Mouse (Mus musculus) CH12.LX (cell line): ENCODE data around the gene Gnptab. TPM values are rescaled to one million over a fixed set of nuclear protein-coding genes. Genes with fewer than 3 reads are reported as not detected.
A peak's percentile ranks its signal among the peaks of the same experiment; 100 is the strongest.

Experiments
- DNase-seq: peaks from one replicate; pipeline ENCODE4 v3.0.0-alpha.2; 2013; ENCODE audit errors: extremely low read depth
- H3K27ac ChIP-seq: 2 replicates; pipeline ENCODE4 v1.5.1; 2012; ENCODE audit warnings: low read depth, mild to moderate bottlenecking, control low read depth, moderate library complexity; ENCODE audit not compliant: insufficient read depth
- H3K27me3 ChIP-seq: replicated peaks from 2 replicates; pipeline ENCODE3; 2012; ENCODE audit warnings: inconsistent platforms
- H3K36me3 ChIP-seq, 2 experiments: replicated peaks in 1 of 2; 2 replicates each; pipeline versions ENCODE3 to v1.6.1; 2012; ENCODE audit warnings: inconsistent platforms in 1 of 2, low read length in 1 of 2, mild to moderate bottlenecking in 1 of 2, mixed read lengths in 1 of 2, moderate library complexity in 1 of 2; ENCODE audit not compliant: control insufficient read depth in 1 of 2, insufficient read depth in 1 of 2
- H3K4me1 ChIP-seq, 2 experiments: 2 replicates each; pipeline ENCODE4 v1.6.1; 2012; ENCODE audit warnings: inconsistent platforms in 1 of 2, moderate library complexity in 1 of 2; ENCODE audit not compliant: insufficient read depth in 2 of 2, control insufficient read depth in 1 of 2
- H3K4me2 ChIP-seq: 2 replicates; pipeline ENCODE4 v1.6.1; 2012; ENCODE audit warnings: low read depth, mild to moderate bottlenecking, control low read depth; ENCODE audit not compliant: poor library complexity, insufficient read depth, severe bottlenecking
- H3K4me3 ChIP-seq, 3 experiments: fragments of 150-350 bp in 1 of 3; sonication (generic) in 1 of 3; replicated peaks in 1 of 3; 2 replicates each; pipeline versions ENCODE3 to v1.5.1; 2011 to 2012; ENCODE audit warnings: low read depth in 2 of 3, low read length in 2 of 3, mild to moderate bottlenecking in 2 of 3, moderate library complexity in 2 of 3, control low read depth in 1 of 3, improper control_type of control experiment in 1 of 3, inconsistent platforms in 1 of 3, mixed read lengths in 1 of 3; ENCODE audit not compliant: poor library complexity in 1 of 3
- H3K79me2 ChIP-seq: replicated peaks from 2 replicates; pipeline ENCODE4 v1.6.1; 2012; ENCODE audit warnings: mild to moderate bottlenecking, moderate library complexity; ENCODE audit not compliant: control insufficient read depth, poor library complexity, insufficient read depth, severe bottlenecking; ENCODE audit errors: extremely low read depth
- H3K9ac ChIP-seq: 2 replicates; pipeline ENCODE4 v1.6.1; 2012; ENCODE audit warnings: low read depth, mild to moderate bottlenecking, control low read depth, moderate library complexity; ENCODE audit not compliant: insufficient read depth
- H3K9me3 ChIP-seq: replicated peaks from 2 replicates; pipeline ENCODE3; 2012; ENCODE audit warnings: low read length, inconsistent platforms, mixed read lengths
- BHLHE40 ChIP-seq: IDR thresholded peaks from 2 replicates; pipeline ENCODE4 v1.6.1; 2011; ENCODE audit warnings: mild to moderate bottlenecking, low read depth, low read length, improper control_type of control experiment
- CTCF ChIP-seq, 2 experiments: IDR thresholded peaks in 1 of 2; conservative IDR thresholded peaks in 1 of 2; 2 replicates each; pipeline ENCODE4 v1.5.1; 2011 to 2012; ENCODE audit warnings: low read depth in 2 of 2, low read length in 2 of 2, improper control_type of control experiment in 1 of 2, inconsistent platforms in 1 of 2, mild to moderate bottlenecking in 1 of 2, moderate library complexity in 1 of 2
- ELF1 ChIP-seq: IDR thresholded peaks from 2 replicates; pipeline ENCODE4 v1.6.1; 2014; ENCODE audit warnings: low read depth, mild to moderate bottlenecking, inconsistent platforms, low read length, improper control_type of control experiment
- ETS1 ChIP-seq: conservative IDR thresholded peaks from 2 replicates; pipeline ENCODE4 v1.6.1; 2012; ENCODE audit warnings: low read depth, mild to moderate bottlenecking, inconsistent platforms, low read length, improper control_type of control experiment, moderate library complexity
- IRF4 ChIP-seq: IDR thresholded peaks from 2 replicates; pipeline ENCODE4 v1.6.1; 2014; ENCODE audit warnings: low read depth, mild to moderate bottlenecking, inconsistent platforms, low read length, improper control_type of control experiment
- MAFK ChIP-seq: IDR thresholded peaks from 2 replicates; pipeline ENCODE4 v1.6.1; 2011; ENCODE audit warnings: low read length, improper control_type of control experiment; ENCODE audit not compliant: insufficient replicate concordance
- MAX ChIP-seq: IDR thresholded peaks from 2 replicates; pipeline ENCODE4 v1.6.1; 2011; ENCODE audit warnings: low read length, improper control_type of control experiment
- MEF2A ChIP-seq: IDR thresholded peaks from 2 replicates; pipeline ENCODE4 v1.6.1; 2014; ENCODE audit warnings: low read depth, mild to moderate bottlenecking, inconsistent platforms, low read length, improper control_type of control experiment, borderline replicate concordance
- MXI1 ChIP-seq: IDR thresholded peaks from 2 replicates; pipeline ENCODE4 v1.6.1; 2011; ENCODE audit warnings: mild to moderate bottlenecking, low read depth, low read length, improper control_type of control experiment
- NELFE ChIP-seq: IDR thresholded peaks from 2 replicates; pipeline ENCODE4 v1.6.1; 2011; ENCODE audit warnings: low read depth, low read length, improper control_type of control experiment
- NRF1 ChIP-seq: IDR thresholded peaks from 2 replicates; pipeline ENCODE4 v1.6.1; 2014; ENCODE audit warnings: low read depth, mild to moderate bottlenecking, inconsistent platforms, low read length, improper control_type of control experiment, moderate library complexity
- PAX5 ChIP-seq: IDR thresholded peaks from 2 replicates; pipeline ENCODE4 v1.6.1; 2012; ENCODE audit warnings: low read length, inconsistent platforms, mixed read lengths
- POLR2A ChIP-seq: IDR thresholded peaks from 2 replicates; pipeline ENCODE4 v1.6.1; 2011; ENCODE audit warnings: low read depth, mild to moderate bottlenecking, improper control_type of control experiment, low read length
- RAD21 ChIP-seq: IDR thresholded peaks from 2 replicates; pipeline ENCODE4 v1.6.1; 2011; ENCODE audit warnings: low read depth, mild to moderate bottlenecking, low read length, improper control_type of control experiment, moderate library complexity
- SIN3A ChIP-seq: IDR thresholded peaks from 2 replicates; pipeline ENCODE4 v1.6.1; 2012; ENCODE audit warnings: low read length, improper control_type of control experiment, inconsistent platforms
- SMC3 ChIP-seq: IDR thresholded peaks from 2 replicates; pipeline ENCODE4 v1.6.1; 2011; ENCODE audit warnings: low read depth, low read length, improper control_type of control experiment
- TCF12 ChIP-seq: IDR thresholded peaks from 2 replicates; pipeline ENCODE4 v1.6.1; 2014; ENCODE audit warnings: low read depth, mild to moderate bottlenecking, inconsistent platforms, low read length, improper control_type of control experiment
- UBTF ChIP-seq: IDR thresholded peaks from 2 replicates; pipeline ENCODE4 v1.6.1; 2012; ENCODE audit warnings: low read depth, mild to moderate bottlenecking, inconsistent platforms, low read length, improper control_type of control experiment, moderate library complexity
- ZC3H11A ChIP-seq: IDR thresholded peaks from 2 replicates; pipeline ENCODE4 v1.6.1; 2012; ENCODE audit warnings: low read depth, mild to moderate bottlenecking, inconsistent platforms, low read length, improper control_type of control experiment
- ZKSCAN1 ChIP-seq: IDR thresholded peaks from 2 replicates; pipeline ENCODE4 v1.6.1; 2012; ENCODE audit warnings: low read depth, inconsistent platforms, low read length, improper control_type of control experiment, borderline replicate concordance
- dilution Hi-C: fragments of 300-500 bp; cut with MboI; formaldehyde crosslinking; loops from 2 replicates; pipeline ENCODE4 v1.14.3; 2020; ENCODE audit warnings: low sequenced_read_pairs; ENCODE audit not compliant: extremely low pct_unique_long_range_greater_than_20kb, extremely low pct_ligation_motif_present
- in situ Hi-C: fragments of 300-500 bp; cut with MboI; formaldehyde crosslinking; loops from 3 replicates; pipeline ENCODE4 v1.14.3; 2019; ENCODE audit warnings: low sequenced_read_pairs, low pct_ligation_motif_present, low pct_unique_long_range_greater_than_20kb, mixed read lengths
- polyA plus RNA-seq: library from polyadenylated mRNA; unstranded; fragments of >175 nt; gene quantifications from 2 replicates; pipeline ENCODE4 v1.2.1, GENCODE M21; 2012; ENCODE audit warnings: low read depth; ENCODE audit not compliant: insufficient read length
- total RNA-seq, 2 experiments: library from RNA; depleted of rRNA; stranded (reverse); fragments of 300-350 nt in 1 of 2; fragments of >200 nt in 1 of 2; gene quantifications; 2 replicates each; pipeline ENCODE4 v1.2.3; 2012 to 2014

Gene Gnptab
- 18.0 and 18.7 TPM in 2 replicates for total RNA-seq (2012; rRNA removed)
- 12.2 and 13.2 TPM in 2 replicates for total RNA-seq (2014; rRNA removed)
- polyA plus RNA-seq = 34.7 and 38.2 TPM in 2 replicates

DNA sequence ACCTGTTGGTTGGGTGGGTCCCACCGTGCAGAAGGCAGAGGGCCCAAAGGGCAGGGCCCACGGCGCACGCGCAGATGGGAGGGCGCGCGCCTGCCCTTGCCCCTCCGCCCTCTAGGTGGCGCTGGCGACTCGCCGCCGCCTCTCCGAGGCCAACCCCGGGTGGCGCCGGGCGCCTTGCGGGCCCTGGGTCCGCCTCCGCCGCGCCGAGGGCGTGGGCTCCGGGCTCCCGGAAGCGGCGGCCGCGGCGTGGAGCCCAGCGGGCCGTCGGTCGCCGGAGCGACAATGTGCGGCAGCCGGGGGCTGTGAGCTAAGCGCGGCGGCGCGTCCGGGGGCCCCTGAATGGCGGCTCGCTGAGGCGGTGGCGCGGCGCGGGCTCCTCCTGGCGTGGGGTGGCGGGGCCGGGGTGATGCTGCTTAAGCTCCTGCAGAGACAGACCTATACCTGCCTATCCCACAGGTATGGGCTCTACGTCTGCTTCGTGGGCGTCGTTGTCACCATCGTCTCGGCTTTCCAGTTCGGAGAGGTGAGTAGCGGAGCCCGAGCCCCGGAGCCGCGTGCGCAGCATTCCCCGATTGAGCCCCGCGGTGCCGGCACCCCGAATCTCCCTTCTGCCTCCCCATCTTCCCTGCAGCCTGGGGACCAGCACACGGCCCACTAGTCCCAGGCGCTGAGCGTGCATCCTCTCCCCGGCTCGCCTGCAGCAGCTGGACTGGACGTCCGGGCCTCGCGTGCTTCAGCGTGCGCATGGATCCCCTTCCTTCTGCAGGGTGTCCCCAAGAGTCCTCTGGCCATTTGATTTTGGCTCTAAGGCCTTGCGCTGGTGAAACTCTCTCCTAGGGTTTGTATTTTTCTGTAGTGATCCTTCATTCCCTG is at the start of gene Gnptab, which contains the start of gene Dram1:
Gene Gnptab, plus strand, starts transcription at position 120 of the 873 bp plus-strand sequence.
Gene Dram1, minus strand, starts transcription at position 68 of the 873 bp plus-strand sequence.
- Histone ChIP-seq H3K27ac (peak within 1 kb of the TSS; percentile 50), H3K9me3 (no peaks in the 10 kb centered on the region), H3K4me2 (peak within 1 kb of the TSS; percentile 90), H3K4me3 (peak within 1 kb of the TSS; percentile 82 to 94 (median 85)), H3K27me3 (no peaks in the 10 kb centered on the region), H3K79me2 (peaks cover 39% of the 10 kb centered on the region), H3K36me3 (no peaks in the 10 kb centered on the region), H3K9ac (peak within 1 kb of the TSS; percentile 60), H3K4me1 (peaks cover 10 to 54% of the 10 kb centered on the region in 2 experiments)
- peak; percentile 77 for DNase-seq
- TF ChIP-seq POLR2A (peak; percentile 69; the same call in 1 of the 2 replicates), ZKSCAN1 (no peak), PAX5 (no peak), ETS1 (no peak), NELFE (peak; percentile 83), NRF1 (peak; percentile 89), IRF4 (peak; percentile 42; the same call in 1 of the 2 replicates), MAFK (no peak), MXI1 (peak; percentile 64), ZC3H11A (peak; percentile 75), TCF12 (peak; percentile 70), BHLHE40 (peak; percentile 33; the same call in 1 of the 2 replicates), MEF2A (peak; percentile 71), RAD21 (peak; percentile 94), SMC3 (peak; percentile 95), UBTF (peak; percentile 78; the same call in 1 of the 2 replicates), SIN3A (no peak), CTCF (conservative IDR thresholded peaks at IDR 0.05 in 1 of 2, IDR thresholded peaks at IDR 0.05 in 1 of 2; ENCODE audit: low read depth in 2 of 2, low read length in 2 of 2) (peak; percentile 26 to 95; a peak in 3 of 4 replicates), ELF1 (peak; percentile 91), MAX (0 out of 2 replicates have a peak, but pooled peaks have one; percentile 23)
- dilution Hi-C loops (no loop called here), in situ Hi-C loops (no loop called here)
